Mouse (Mus musculus) right cerebral cortex, postnatal 14 days (tissue): ENCODE measurements around the gene Slc16a13.
A peak's percentile ranks its signal among the peaks of the same experiment; 100 is the strongest.

Experiments
- DNase-seq: peaks from one replicate; pipeline ENCODE4 v3.0.0; 2022

The Slc16a13 gene

DNA sequence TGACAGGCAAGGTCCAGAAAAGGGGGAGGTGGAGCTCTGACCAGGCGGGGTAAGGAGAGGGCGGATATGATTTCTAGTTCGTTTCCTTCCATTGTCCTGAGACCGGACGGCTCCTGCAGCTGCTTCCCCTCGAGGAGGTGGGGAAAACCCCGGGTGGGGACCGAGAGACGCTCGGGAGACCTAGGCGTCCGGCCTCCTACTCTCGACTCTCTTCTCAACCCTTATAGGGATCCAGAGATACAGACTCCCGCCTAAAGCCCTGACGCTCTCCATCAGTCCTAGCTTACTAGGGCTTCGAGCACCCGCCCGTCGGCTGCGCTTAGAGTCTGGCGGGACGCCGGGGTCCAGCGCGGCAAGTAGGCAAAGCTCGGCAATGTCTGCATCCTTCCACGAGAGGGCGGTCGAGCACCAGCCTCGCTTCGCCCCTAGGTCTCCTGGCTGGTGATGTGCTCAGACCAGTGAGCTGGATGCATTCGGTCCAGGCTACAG is 9.4 kb upstream of the Slc16a13 start:
- peak; percentile 81 for DNase-seq

DNA sequence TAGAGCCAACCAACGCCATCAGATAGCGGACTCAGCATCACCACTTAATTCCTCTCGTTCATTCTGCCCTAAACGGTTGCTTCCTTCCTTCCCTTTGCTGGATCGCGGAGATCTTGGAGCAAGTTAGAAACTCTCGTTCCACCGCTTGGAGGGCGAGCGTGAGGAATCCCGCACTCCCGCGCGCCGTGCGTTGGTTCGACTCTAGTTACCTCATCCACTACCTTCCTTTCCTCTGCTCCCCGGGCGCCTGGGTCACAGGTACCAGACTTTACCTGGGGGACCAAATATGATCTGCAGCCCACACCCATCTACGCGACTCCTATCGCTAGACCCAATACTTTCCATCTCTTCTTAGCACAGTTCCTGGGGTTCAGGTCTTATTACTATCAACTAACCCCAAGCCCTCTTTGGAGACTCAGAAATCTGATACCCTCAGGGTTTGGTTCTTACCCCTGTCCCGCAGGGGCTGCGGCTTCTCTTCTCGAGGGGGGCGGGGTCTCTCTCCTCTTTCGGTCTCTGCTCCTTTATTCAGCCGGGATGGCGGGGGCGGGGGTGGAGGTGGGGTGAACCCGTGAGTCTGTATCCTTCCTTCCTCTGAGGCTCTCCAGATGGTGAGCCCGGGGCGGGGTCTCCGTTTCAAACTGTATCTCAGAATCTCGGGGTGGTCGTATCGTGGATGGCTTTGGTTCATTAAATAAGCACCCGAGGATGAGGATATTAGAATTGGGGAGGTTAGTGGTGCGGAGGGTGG is 8.6 kb upstream of the Slc16a13 start, which contains the start of gene Bcl6b:
Gene Bcl6b (minus strand): TSS at position 539 of the 751 bp plus-strand sequence.
- no peak for DNase-seq

DNA sequence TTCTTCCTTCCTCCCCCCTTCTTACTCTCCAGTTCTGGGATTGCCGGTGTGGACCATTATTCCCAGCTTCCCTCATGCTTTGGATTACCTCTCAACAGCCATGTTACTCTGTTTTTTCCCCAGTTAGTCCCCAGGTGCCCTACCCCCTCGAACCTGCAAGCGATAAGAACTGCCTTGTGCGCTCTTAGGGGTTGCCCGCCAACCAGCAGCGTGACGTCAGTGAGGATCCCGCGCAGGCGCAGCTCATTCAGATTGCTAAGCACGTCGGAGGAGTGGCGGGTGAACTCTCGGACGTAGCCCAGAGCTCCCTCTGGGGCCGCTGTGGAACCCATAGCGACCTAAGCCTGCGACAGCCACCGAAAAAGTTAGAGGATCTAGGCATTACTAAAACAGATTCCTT is 8.0 kb upstream of the Slc16a13 start:
- peak; percentile 84 for DNase-seq

- DNase-seq: no peak
Observed at GRCm38 (mm10) chr11:70227661-70228245, 6.9 kb upstream of the Slc16a13 start.

- DNase-seq: no peak
Observed at GRCm38 (mm10) chr11:70227126-70227525, 6.3 kb upstream of the Slc16a13 start.

GRCm38 (mm10) chr11:70226602-70226890 is 5.7 kb upstream of the Slc16a13 start:
- DNase-seq: no peak

GRCm38 (mm10) chr11:70225798-70226601 is 5.1 kb upstream of the Slc16a13 start:
- DNase-seq: no peak

DNA sequence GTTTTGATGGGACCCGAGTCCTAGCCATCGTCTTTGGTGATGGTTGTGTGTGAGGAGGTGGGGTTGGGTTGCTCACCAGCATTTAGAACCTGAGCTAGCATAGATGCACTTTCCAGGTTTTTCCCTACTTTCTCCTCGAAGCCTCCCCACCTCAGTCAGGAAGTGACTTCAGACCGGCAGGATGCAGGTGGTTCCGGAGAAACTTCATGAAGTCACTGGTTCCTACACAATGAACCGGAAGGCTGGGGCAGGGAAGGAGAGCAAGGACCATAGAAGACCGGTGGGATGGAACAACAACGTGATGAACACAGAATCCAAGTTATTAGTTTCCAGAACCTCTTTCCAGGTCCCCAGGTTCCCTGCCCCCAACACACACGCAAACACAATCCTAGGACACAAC is 2.9 kb upstream of the Slc16a13 start:
- no peak for DNase-seq

DNA sequence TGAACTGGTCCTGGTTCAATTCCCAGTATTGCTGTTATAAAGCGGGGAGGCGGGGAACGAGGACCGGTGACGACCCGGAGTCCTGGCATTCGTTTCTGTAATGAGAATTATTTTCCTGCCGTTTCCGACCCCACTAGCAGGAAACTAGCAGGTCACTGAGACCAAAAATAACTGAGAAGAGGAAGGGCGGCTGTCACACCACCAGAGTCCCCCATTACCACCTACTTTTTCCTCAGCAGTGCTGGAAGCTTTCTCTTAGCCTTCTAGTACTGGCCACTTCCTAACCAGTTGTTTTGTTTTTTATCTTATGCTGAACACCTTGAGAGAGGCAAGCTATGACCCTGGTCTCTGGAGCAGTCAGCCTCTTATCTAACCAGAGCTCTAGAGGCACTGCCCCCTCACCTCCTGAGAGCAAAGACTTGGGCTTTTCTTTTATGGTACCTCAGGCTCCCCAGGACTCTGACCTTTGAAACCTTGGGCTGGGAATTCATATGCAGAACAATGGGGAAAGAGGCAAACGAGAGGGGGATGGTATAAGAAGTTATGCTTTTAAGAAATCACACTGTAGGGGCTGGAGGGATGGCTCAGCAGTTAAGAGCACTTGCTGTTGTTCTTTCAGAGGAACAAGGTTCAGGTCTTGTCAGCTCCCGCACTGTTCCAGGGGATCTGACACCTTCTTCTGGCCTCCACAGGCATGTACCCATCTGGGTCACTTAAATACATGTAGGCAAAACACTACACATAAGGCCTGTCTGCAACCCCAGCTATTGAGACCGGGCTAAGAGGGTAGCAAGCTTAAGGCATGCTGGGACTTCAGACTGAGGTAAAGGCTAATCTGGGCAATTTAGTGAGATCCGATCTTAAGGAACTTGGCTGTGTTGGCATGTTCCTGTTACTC is 988 bp upstream of the Slc16a13 start:
- DNase-seq: no peak

- no peak for DNase-seq
Observed at GRCm38 (mm10) chr11:70220323-70220722, 541 bp downstream of the Slc16a13 start.

DNA sequence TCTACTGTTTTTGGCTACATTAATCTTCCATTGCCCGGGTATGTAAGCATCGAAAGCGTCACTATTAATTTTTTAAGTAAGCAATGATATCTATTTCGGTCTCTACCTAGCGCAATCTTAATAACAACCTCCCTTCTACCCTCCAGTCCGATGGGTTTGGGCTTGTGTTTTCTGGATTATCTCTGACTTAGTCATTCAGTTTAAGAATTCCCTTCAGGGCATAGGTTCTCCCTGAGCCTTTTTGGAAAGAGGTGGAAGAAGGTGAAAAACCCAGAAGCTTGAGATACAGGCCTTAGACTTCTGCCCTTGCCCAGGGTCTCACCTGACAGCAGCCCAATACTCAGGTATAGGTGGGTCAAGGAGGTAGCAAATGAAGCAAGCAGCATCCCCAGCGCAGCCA is 991 bp downstream of the Slc16a13 start:
- no peak for DNase-seq

DNA sequence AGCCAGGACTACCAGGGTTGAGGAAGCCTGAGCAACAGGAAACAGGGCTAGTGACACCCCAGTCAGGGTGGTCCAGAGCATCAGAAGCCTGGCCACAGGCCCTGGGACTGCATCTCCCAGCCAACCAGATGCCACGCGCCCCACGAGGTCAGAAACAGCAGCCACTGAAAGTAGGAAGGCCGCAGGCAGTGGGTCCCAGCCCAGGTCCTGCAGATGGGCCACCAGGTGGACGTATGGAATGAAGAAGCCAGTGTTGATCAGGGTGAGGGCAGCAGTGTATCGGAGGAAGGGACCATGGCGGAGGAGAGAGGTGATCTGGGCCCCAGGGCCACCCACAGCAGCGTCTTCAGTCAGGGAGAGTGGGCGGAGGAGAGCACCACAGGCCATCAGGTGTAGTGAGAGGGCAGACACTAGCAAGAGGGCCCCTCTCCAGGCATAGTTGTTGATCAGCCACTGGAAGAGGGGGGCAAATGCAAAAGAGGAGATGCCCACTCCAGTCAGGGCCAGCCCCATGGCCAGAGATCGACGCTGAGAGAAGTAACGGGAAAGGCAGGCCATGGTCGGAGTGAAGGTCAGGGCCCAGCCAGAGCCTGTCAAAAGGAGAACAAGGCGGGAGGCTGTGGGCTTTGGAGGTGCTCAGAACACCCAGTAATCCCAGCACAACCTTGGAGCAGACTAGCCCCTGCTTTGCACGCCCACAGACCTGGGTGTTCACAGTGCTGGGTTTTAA is 2.0 kb downstream of the Slc16a13 start:
- no peak for DNase-seq

DNA sequence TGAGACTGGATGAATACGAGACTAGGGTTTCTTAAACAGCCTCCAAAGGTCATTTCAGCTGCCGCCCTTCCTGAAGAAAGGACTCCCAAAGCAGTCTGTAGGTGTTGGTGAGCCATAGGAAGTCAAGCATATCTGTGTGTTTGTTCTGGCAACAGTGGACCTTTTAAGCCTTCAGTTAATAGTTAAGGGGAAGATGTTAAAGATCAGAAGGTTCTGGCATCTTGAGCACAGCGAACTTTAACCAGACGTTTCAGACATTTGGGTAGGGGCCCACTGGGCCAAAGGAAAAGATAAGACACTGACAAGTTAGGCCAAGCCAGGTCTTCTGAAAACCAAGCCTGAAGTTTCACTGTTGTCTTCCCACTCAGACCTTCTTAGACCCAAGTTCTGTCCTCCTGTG is 2.8 kb downstream of the Slc16a13 start:
- DNase-seq: no peak

DNA sequence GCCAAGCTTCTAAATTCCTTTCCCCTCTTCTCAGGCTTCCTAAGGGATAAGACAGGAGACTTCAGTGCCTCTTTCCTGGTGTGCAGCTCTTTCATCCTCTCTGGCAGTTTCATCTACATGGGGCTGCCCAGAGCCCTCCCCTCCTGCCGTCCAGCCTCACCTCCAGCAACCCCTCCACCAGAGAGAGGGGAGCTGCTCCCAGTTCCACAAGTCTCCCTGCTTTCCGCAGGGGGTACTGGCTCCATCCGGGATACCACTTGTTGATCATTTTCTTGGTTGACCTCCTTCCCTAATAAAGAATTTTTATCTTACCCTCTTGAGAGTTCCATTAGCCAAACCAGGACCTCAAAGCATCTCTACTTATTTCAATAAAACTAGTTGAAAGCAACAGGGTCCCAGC is 4.8 kb downstream of the Slc16a13 start:
- DNase-seq: no peak

DNA sequence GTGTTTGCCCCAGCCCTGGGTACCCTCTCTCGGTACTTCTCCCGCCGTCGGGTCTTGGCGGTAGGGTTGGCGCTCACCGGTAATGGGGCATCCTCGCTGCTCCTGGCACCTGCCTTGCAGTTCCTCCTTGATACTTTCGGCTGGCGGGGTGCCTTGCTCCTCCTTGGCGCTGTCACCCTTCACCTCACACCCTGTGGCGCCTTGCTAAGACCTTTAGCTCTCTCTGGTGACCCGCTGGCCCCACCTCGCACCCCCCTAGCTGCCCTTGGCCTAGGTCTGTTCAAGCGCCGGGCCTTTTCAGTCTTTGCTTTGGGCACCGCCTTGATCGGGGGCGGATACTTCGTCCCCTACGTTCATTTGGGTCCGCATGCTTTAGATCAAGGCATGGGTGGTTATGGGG is 5.6 kb downstream of the Slc16a13 start:
- DNase-seq: no peak

- no peak for DNase-seq
Observed at GRCm38 (mm10) chr11:70214856-70215209, 6.0 kb downstream of the Slc16a13 start.

GRCm38 (mm10) chr11:70214191-70214855 is 6.5 kb downstream of the Slc16a13 start:
- DNase-seq: no peak

DNA sequence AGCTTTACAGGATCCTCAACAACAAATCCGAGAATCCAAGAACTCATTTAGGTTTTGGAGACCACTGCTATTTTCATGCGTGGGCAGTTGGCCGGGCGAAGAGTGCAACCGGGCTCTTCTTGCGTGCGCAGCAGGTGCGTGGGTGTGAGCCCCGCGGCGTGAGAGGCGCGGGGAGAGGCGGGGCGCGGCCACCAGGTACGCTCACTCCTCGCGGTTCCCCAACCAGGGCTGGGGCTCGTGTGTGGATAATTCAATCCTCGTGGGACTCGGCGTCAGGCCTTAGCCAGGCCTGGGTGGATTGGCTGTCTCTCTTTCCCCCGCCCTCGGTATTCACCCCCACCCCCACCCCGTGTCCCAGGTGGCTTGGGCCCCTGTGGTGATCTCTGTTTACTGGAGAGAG is 7.1 kb downstream of the Slc16a13 start:
- peak; percentile 64 for DNase-seq

- DNase-seq: no peak
Observed at GRCm38 (mm10) chr11:70212896-70213295, 8.0 kb downstream of the Slc16a13 start.

GRCm38 (mm10) chr11:70212423-70212822 is 8.4 kb downstream of the Slc16a13 start, which contains the start of gene Slc16a11:
Gene Slc16a11, plus strand, starts transcription at chr11:70212752.
- no peak for DNase-seq

GRCm38 (mm10) chr11:70211972-70212371 is 8.9 kb downstream of the Slc16a13 start:
- DNase-seq: no peak

GRCm38 (mm10) chr11:70210681-70211080 is 10.2 kb downstream of the Slc16a13 start:
- DNase-seq: no peak
